Mouse (Mus musculus) ES-Bruce4 (cell line): Measurements from ENCODE around the gene Crocc2. TPM values are rescaled to one million over a fixed set of nuclear protein-coding genes. Genes with fewer than 3 reads are reported as not detected.

Source experiments
- H3K27ac ChIP-seq: 2 replicates; pipeline ENCODE4 v1.5.1; 2012; ENCODE audit warnings: low read length, inconsistent platforms; ENCODE audit not compliant: insufficient read depth
- H3K27me3 ChIP-seq: 2 replicates; pipeline ENCODE4 v1.6.1; 2012; ENCODE audit warnings: mild to moderate bottlenecking, low read length, inconsistent platforms; ENCODE audit not compliant: control insufficient read depth, poor library complexity, insufficient read depth, severe bottlenecking
- H3K36me3 ChIP-seq: 2 replicates; pipeline ENCODE4 v1.6.1; 2012; ENCODE audit warnings: inconsistent platforms, mild to moderate bottlenecking, low read length, moderate library complexity; ENCODE audit not compliant: control insufficient read depth, poor library complexity, insufficient read depth, severe bottlenecking
- H3K4me1 ChIP-seq: one replicate; pipeline ENCODE4 v1.8.1; 2011; ENCODE audit warnings: low read length; ENCODE audit not compliant: control insufficient read depth, insufficient read depth
- H3K4me3 ChIP-seq: 2 replicates; pipeline ENCODE4 v1.5.1; 2011; ENCODE audit warnings: low read depth, mild to moderate bottlenecking, low read length
- H3K9ac ChIP-seq: 2 replicates; pipeline ENCODE4 v1.6.1; 2012; ENCODE audit warnings: low read depth, mild to moderate bottlenecking, inconsistent platforms; ENCODE audit not compliant: poor library complexity, severe bottlenecking
- H3K9me3 ChIP-seq: replicated peaks from 2 replicates; pipeline ENCODE4 v1.6.1; 2012; ENCODE audit warnings: mild to moderate bottlenecking, low read length, inconsistent platforms; ENCODE audit not compliant: control insufficient read depth, poor library complexity, insufficient read depth, severe bottlenecking
- CTCF ChIP-seq: IDR thresholded peaks from one replicate; pipeline ENCODE4 v1.8.1; 2011; ENCODE audit warnings: low read depth, low read length
- EP300 ChIP-seq: IDR thresholded peaks from 2 replicates; pipeline ENCODE4 v1.6.1; 2011; ENCODE audit warnings: low read depth, low read length; ENCODE audit not compliant: insufficient read depth
- POLR2A ChIP-seq: IDR thresholded peaks from one replicate; pipeline ENCODE4 v1.8.1; 2011; ENCODE audit warnings: low read length; ENCODE audit not compliant: insufficient read depth
- polyA plus RNA-seq: library from polyadenylated mRNA; stranded (reverse); fragments of >200 nt; gene quantifications from 2 replicates; pipeline ENCODE4 v1.2.4, GENCODE M21; 2011; ENCODE audit warnings: low read depth; ENCODE audit not compliant: missing spikeins, insufficient read depth, insufficient read length

Crocc2 gene
- polyA plus RNA-seq, 1 experiment = 0.09 TPM

GRCm38 (mm10) chr1:93160501-93161133 is 7.9 kb upstream of the Crocc2 start, which contains the start of gene 2310007B03Rik:
Gene 2310007B03Rik, minus strand, starts transcription at chr1:93160948.
- Histone ChIP-seq H3K4me1 (no peaks in the 10 kb centered on the region), H3K4me3 (no peak within 1 kb of the TSS), H3K27me3 (no peaks in the 10 kb centered on the region), H3K9me3 (no peaks in the 10 kb centered on the region), H3K9ac (no peak within 1 kb of the TSS), H3K36me3 (no peaks in the 10 kb centered on the region), H3K27ac (no peak within 1 kb of the TSS)
- no peak for TF ChIP-seq CTCF
- TF ChIP-seq EP300 = no peak
- TF ChIP-seq POLR2A = no peak

- Histone ChIP-seq H3K9ac (no peak overlapping the region), H3K27me3 (no peaks in the 10 kb centered on the region), H3K27ac (no peak overlapping the region), H3K36me3 (no peaks in the 10 kb centered on the region), H3K4me3 (no peak overlapping the region), H3K4me1 (no peaks in the 10 kb centered on the region), H3K9me3 (no peaks in the 10 kb centered on the region)
- TF ChIP-seq POLR2A (no peak), CTCF (no peak), EP300 (no peak)
These were observed 7.2 kb upstream of the Crocc2 start for GRCm38 (mm10) chr1:93161350-93161749.

GRCm38 (mm10) chr1:93161921-93162320 is 6.6 kb upstream of the Crocc2 start:
- Histone ChIP-seq H3K9ac (no peak overlapping the region), H3K9me3 (no peaks in the 10 kb centered on the region), H3K27ac (no peak overlapping the region), H3K4me1 (no peaks in the 10 kb centered on the region), H3K27me3 (no peaks in the 10 kb centered on the region), H3K4me3 (no peak overlapping the region), H3K36me3 (no peaks in the 10 kb centered on the region)
- no peak for TF ChIP-seq EP300
- no peak for TF ChIP-seq POLR2A
- no peak for TF ChIP-seq CTCF

- Histone ChIP-seq H3K4me1 (no peaks in the 10 kb centered on the region), H3K9ac (no peak overlapping the region), H3K9me3 (no peaks in the 10 kb centered on the region), H3K36me3 (no peaks in the 10 kb centered on the region), H3K27ac (no peak overlapping the region), H3K4me3 (no peak overlapping the region), H3K27me3 (no peaks in the 10 kb centered on the region)
- TF ChIP-seq EP300 (no peak), POLR2A (no peak), CTCF (no peak)
These were observed 5.9 kb upstream of the Crocc2 start for GRCm38 (mm10) chr1:93162588-93162987.

- no peaks in the 10 kb centered on the region for H3K27me3 ChIP-seq
- H3K36me3 ChIP-seq = no peaks in the 10 kb centered on the region
- H3K9ac ChIP-seq = no peak overlapping the region
- no peak for TF ChIP-seq CTCF
- TF ChIP-seq POLR2A = no peak
- TF ChIP-seq EP300 = no peak
- H3K9me3 ChIP-seq = no peaks in the 10 kb centered on the region
- H3K27ac ChIP-seq = no peak overlapping the region
- no peak overlapping the region for H3K4me3 ChIP-seq
- no peaks in the 10 kb centered on the region for H3K4me1 ChIP-seq
These were observed 3.1 kb upstream of the Crocc2 start for GRCm38 (mm10) chr1:93165447-93165846.

GRCm38 (mm10) chr1:93166346-93167079 is 2.0 kb upstream of the Crocc2 start:
- Histone ChIP-seq H3K27me3 (no peaks in the 10 kb centered on the region), H3K9me3 (no peaks in the 10 kb centered on the region), H3K36me3 (no peaks in the 10 kb centered on the region), H3K9ac (no peak overlapping the region), H3K4me1 (no peaks in the 10 kb centered on the region), H3K27ac (no peak overlapping the region), H3K4me3 (no peak overlapping the region)
- no peak for TF ChIP-seq EP300
- no peak for TF ChIP-seq CTCF
- no peak for TF ChIP-seq POLR2A
